Mouse (Mus musculus): ENCODE data around the gene Arhgef12.
"Not testable (repeated sequence)": the region's sequence is repeated elsewhere in the genome, so short reads cannot be mapped to it uniquely, and the experiment has no call there.

- TF ChIP-seq CTCF, POLR2A (IDR thresholded peaks at IDR 0.05; ENCODE audit: extremely low read depth, insufficient read depth, low read length): not testable (repeated sequence)
Measured at GRCm38 (mm10) chr9:42964809-42965208, 142.2 kb downstream of the Arhgef12 start.

Measured in cortical plate, adult 2 months (tissue).